Mouse (Mus musculus) embryo, embryonic 9.5 days (tissue): Measurements from ENCODE around the gene Aif1l.
"Not testable (repeated sequence)": the region's sequence is repeated elsewhere in the genome, so short reads cannot be mapped to it uniquely, and the experiment has no call there.

Experiments
- DNase-seq: peaks from one replicate; pipeline ENCODE4 v3.0.0-alpha.2; 2017; ENCODE audit errors: extremely low spot score

Gene Aif1l

DNA sequence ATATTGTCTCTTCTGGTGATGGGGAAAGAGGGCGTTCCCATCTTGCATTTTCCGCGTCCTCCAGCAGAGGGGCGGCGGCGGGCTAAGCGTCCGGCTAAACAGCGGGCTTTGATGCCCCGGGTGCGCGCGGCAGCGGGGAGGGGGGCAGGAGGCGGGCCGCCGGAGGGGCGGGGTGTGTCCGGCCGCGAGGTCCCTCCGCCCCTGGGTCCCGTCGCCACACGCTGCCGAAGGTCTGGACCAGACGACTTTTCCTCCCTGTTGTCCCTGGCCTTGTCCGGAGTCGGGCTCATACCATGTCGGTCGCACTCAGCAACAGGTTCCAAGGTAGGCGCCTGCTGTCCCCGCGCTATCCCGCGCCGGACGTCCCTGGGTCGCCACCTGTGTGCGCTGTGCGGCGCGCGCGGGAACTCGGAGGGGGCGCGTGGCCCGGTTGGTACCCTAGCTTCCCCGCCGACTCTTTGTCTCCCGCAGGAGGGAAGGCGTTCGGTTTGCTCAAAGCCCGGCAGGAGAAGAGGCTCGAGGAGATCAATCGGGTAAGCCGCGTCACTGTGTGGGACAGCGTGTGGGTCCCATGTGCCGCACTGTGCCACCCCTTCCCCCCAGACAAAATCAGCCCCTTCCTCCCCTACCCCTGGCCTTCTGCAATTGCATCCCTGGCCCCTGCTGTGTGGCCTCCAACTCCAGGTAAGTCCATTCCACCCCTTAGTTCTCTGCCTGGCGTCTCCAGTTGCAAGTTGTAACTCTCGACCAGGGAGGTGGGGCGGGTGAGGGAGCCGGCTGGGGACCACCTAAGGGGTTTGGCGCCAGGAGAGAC is at the start of gene Aif1l:
Gene Aif1l, plus strand, starts transcription at position 82 of the 814 bp plus-strand sequence.
- DNase-seq = peak; percentile 90

DNA sequence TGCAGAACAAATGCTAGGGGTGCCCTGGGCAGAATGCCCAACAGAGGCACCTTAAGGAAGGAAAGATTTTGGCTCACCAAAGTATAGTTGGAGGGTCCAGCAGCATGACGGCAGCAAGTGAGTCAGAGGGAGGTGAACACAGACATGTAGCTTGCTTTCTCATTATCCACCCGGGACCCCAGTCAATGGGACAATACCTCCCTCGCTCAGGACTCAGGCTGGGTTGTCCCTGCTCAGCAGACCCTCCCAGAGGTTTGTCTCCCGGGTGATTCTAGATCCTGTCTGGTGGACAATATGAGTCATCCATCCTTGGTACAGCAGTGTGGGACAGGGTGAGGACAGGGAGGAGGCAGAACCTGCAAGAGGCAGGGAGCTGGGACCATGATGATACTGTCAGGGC is 49.0 kb upstream of the Aif1l start:
- no peak for DNase-seq

DNA sequence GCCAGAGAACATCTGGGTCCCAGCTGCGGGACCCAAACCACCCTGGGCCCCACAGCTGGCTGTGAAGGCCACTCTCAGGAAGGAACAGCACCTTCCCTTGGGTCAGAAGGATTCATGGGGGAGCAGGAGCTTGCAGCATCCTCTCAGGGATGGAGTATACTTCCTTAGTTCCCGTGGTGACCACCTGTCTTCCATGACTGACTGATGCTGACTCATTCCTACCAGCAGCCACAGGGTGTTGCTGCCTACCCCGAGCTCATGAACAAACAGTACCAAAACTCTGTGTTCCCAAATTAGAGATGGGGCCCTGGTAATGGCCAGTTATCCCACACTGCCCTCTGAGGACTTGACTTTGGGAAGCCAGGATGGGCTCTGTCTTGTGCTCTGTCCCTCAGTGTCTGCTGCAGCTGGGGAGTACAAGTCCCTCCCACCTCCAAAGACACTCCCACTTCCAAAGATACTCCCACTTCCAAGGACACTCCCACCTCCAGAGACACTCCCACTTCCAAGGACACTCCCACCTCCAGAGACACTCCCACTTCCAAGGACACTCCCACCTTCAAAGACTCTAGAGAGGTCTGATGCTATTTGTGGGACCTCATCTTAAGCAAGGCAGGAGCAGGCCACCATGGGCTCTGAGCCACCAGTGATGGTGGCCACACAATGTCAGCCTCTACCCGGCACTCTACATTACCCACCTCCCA is 48.1 kb upstream of the Aif1l start:
- DNase-seq = no peak

DNA sequence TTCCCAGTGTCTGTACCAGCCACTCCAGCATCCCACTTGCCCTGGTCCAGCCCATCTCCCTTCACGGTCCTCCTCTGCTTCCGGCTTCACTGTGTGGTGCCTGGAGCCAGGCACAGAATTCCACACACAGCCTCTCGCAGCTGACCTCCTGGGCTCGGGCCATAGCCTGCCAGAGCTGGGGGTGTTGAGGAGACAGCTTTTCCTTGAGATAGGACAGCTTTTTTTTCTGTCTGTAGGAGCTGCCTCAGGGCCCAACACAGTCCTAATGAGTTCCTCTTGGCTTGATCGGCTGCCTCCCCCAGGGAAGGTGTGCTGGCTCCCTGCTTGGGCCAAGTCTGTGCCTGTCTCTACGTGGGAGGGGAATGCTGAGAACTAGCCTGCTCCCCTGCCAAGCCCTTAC is 45.9 kb upstream of the Aif1l start:
- DNase-seq = no peak

DNA sequence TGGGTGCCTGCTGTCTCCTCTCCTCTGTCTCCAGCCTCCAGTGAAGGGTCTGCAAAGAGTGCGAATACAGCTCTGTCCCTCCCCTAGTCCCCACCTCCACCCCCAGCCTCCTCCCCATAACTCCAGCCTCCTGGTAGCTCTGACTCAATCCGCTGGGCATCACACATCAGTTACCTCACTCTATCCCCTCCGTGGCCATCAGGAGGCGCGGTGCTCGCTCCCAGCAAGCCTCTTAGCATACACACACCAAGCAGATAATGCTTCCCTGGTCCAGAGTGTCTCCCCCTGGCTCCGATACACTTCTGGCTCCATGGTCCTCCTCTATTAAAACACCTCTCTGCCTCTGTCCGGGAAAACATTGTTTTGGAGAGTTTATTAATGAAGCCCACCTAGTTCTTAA is 45.3 kb upstream of the Aif1l start:
- peak; percentile 60 for DNase-seq

DNA sequence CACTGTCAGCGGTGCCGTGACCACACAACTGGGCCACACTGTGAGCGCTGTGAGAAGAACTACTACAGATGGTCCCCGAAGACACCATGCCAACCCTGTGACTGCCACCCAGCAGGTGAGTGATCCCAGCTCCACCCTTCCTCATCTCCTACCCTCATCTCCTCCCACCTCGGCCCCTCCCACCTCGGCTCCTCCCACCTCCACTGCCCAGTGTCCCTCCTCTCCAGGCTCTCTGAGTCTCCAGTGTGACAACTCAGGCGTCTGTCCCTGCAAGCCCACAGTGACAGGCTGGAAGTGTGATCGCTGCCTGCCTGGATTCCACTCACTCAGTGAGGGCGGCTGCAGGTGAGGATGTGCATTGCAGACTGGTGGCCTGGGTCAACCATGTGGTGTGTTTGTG is 44.3 kb upstream of the Aif1l start:
- no peak for DNase-seq

DNA sequence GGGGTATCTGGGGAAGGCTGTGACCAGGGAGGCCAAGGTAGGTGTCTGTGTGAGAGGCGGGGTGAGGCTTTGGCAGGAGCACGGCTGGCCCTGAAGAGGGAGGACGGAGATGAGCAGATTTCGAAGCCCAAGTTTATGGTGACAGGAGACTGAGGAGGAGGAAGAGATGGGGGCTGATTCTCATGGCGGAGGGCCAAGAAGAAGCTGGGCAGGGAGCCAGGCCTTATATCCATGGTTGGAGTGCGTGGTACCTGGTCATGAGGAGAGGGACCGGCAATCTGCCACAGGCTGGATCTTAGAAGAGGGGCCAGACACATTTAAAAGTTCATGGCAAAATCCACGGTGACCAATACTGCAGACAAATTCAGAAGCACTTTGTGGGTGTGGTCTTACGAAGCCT is 43.5 kb upstream of the Aif1l start:
- no peak for DNase-seq

DNA sequence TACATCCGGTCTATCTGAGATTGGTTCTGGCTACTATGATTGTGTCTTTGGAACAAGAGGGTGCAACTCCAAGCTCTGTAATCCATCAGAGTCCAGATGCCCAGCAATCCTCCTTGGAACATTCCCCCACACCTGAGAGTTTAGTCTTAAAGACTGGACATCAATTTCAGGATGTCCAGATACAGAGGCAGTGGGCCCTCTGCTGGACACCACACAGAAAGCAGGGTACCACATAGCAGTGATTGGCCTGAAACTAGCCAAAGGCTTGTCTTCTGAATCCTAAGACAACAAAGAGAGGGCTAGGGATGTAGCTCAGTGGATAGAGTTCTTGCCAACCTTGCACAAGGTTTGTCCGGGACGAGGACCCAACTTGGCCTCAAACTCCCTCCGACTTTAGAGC is 37.4 kb upstream of the Aif1l start:
- no peak for DNase-seq

DNA sequence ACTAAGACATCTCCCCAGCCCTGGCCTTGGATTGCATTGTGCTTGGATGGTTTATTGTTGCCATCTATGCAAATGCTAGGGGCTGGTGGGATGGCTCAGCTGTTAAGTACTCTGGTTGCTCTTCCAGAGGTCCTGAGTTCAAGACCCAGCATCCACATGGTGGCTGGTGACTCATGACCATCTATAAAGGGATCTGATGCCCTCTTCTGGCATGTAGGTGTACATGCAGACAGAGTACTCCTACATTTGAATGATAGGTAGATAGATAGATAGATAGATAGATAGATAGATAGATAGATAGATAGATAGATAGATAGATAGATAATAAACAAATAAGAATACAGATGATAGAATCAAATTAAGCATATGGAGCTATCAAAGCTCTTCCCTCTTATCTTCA is 35.7 kb upstream of the Aif1l start:
- not testable (repeated sequence) for DNase-seq

DNA sequence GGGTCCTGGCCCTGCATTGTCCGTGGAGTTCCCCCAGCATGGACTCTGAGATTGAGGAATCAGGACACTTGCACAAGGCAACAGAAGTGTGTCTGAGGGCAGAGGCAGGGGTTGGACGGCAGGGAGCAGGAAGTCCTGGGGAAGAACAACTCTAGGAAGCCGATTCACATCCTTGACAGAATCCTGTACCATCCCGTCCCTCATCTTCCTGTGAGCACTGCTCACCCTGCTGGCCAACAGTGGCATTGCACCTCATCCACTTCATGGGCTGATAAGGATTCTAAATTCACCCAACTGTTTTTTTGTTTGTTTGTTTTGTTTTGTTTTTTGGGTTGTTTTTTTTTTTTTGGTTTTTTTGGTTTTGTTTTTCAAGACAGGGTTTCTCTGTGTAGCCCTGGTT is 34.8 kb upstream of the Aif1l start:
- peak; percentile 77 for DNase-seq

DNA sequence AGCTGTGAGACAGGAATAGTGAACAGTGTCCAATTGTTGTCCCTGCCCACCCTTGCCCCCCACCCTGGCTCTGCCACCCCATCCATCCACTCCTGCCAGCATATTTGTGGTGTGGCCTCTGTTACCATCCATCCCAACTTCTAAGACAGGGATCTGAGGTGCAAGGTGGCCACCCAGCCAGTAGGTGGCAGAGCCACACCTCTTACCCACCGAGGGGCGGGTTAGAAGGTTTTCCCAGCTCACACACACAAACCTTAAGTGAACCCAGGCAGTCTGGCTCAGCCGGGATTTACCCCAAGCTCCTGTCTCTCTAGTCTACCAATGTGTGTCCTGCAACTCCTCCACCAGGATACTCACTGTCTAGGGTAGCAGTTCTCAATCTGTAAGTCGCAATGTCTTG is 32.3 kb upstream of the Aif1l start:
- DNase-seq = no peak

DNA sequence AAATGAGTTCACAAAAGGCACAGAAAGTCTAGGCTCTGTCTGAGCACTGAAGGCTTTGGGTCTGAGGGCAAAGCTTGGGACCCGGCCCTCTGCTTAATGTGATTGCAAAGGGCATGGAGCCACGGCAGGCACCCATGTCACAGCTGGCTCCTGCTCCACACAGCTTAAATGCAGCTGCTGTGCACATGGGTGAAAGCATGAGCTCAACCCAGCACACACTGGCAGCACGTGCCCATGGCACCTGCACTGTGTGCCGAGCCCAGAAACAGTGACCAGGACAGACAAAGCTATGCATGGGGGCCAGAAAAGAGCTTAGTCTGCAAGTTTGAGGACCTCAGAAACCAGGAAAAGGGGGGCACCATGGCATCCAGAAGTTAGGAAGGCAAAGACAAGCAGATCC is 26.3 kb upstream of the Aif1l start:
- no peak for DNase-seq

DNA sequence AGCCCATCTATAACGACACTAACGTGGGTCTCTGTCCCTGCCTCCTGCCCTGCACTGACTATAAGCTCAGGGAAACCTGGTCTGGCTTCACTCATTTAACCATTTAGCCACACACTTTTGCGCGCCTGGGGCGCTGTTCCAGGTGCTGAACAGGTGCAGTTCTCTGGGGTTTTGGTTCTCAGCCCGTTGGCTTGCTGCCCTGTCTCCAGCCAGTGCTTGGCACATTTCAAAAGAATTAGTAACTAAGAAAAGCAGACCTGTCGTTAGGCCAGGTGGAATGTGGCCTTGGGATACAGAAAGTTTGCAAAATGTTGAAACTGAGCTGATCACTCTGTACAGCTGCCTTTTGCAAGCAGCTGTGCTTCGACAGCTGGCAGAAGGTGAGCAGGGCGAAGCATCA is 25.1 kb upstream of the Aif1l start:
- DNase-seq = no peak

DNA sequence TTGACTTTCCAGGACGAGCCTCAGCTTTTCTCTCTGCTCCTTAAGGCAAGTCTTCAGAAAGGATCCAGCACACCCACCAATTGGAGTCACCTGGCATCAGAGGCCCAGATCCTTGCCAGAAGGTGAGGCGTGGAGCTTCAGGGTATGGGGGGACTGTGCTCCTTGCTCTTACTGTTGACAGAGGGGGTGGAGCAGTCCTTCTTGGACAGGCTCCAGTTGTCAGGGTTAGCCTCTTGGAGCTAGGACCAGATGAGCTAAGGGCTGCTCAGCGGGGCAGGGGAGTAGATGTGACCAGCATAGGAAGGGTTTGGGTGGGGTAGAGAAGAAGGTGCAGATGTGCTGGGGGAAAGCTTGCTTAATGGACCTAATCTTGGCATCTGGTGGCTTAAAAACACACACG is 24.0 kb upstream of the Aif1l start:
- no peak for DNase-seq

DNA sequence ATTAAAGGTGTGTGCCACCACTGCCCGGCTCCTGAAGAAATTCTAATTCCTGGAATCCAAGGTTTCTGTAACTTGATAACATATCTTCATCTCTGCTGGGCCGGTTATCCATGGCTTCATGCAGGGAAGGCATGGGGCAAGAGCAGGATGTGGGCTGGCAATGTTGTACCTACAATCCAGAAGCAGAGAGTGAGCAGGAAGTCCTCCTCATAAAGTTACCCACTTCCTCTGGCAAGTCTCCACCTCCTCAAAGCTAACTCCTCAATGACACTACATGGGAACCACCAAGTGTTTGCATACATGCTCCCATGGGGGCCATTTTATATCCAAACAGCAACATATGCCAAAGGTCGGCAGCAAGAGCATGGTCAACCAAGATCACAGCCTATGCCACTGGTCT is 20.3 kb upstream of the Aif1l start:
- DNase-seq = no peak

DNA sequence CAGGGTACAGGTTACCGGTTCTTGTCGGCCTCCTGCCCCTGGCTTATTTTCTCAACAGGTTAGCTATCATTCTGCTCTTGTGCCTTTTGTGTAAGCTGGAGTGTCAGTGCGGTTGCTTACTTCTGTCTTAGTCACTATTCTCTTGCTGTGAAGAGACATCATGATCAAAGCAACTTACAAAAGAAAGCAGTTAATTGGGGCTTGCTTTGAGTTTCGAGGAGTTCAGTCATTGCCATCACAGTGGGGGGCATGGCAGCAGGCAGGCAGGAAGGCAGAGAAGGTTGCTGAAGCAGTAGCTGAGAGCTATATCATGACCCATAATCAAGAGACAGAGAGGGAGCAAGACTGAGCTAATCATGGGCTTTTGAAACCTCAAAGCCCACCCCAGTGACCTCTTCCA is 15.4 kb upstream of the Aif1l start:
- DNase-seq = no peak

DNA sequence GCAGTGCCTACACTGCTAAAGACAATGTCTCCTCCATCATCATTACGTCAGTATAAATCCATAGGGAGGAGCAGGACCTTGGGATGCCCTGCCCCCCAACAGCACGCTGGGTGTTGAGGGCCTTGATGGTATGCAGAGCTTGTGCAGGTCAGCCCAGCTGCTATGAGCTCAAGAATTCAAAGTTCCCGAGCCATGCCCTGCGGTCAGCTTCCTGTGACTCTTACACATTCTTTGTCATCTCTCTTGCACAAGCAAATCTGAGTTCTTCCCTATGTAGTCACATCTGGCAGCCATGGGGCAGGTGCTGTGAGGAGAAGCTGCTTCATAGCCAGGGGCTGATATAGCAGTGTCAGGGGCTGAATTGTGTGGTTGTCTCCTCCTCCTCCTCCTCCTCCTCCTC is 14.9 kb upstream of the Aif1l start:
- DNase-seq = no peak

DNA sequence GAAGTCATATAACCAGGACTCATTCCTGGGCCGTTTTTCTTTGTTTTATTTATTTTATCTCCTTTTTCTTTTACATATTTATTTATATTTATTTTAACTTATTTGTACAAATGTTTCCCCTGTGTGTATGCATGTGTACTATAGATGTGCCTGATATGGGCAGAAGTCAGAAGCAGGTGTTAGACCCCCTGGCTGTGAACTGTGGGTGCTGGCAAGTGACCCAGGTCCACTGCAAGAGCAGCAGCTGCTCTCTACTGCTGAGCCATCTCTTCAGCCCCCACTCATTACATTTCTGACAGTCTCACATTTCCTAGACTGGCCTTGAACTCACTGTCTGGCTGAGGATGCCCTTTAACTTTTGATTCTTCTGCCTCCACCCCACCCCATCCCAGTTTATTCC is 11.6 kb upstream of the Aif1l start:
- no peak for DNase-seq

DNA sequence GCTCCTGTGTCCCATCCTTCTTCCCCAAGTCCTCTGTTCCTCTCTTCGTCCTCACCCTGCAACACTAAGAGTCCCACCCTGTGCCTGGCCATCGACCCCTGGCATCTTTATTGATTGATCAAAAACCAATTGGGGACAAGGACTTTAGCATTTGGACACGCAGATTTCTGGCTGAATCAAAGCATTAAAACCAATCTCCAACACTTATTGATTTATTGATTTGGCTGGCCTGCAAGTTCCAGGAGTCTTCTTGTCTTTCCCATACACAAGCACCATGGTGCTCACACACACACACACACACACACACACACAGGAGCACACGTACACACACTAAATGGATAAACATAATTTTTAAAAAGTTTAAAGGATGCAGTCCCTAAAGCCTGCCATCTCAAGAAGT is 6.9 kb upstream of the Aif1l start:
- DNase-seq = no peak

DNA sequence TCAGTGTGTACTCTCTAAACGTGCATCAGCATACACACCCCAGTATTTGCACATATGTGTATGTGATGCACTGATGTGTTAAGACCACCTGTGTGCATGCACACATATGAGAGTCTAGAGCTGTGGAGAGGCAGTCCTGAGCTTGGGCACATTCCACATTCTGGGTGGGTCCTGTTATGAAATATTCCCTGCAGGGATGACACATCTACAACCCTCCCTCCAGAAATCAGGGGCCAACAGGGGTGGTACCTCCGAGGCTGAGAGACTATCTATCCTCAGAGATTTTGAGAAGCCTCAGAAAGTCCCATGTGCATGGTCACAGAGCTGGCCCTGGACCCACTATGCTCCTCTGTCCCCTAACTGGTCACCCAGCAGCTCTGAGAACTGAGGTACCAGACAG is 4.4 kb upstream of the Aif1l start:
- no peak for DNase-seq

DNA sequence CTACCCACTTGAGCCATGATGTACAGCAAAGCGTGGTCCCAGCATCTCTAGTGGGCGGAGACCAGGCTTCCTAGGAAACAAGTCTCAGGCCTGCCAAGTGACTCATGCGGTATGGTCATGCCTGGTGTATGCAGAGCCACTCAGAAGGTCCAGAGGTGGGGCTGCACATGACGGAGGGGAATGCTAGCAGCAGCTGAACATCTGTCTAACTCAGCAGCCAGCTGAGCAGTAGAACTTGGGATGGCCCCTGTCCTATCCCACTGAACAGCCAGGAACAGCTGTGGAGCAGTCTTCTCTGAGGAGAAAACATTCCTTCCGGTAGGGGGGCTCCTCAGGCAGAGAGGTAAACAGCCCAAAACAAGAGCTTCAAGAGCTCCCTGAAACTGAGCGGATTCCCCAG is 1.5 kb upstream of the Aif1l start:
- no peak for DNase-seq

DNA sequence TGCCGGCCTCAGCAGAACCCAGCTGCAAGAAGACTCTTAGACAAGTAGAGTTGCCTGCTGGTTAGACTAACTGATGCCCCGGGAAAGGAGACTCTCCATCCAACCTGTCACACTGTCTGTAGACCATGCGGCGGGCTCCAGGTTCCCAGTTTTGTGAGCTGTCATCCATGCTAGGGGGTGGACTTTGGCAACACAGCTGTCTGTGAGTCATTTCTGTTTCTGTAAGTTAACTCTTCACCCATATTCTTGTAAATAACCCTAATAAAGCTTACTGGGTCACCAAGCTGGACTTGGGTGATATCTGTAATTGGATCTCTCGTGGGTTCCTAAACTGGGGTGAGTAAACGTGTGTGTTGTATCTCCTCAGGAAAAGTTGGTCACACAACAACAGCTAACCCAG is 1.1 kb upstream of the Aif1l start:
- DNase-seq = no peak

DNA sequence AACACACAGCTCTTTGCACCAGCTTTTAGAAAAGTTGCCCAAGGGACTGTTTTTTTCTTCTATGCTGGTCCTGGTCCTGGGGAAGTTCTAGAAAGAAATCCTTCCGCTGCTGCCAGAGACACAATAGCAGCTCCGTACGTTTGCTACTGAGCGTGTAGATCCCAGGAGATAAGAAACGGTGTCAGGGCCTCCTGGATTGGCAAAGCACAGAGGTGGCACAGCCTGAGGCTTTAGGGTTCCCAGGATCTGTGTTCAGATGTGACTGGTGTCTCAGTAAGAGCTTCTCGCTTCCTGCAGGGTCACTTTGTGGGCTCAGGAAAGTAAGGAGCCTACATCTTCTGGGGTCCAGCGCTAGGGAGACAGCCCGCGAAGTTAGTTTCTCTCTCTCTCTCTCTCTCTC is 1.0 kb downstream of the Aif1l start:
- DNase-seq = peak; percentile 33

DNA sequence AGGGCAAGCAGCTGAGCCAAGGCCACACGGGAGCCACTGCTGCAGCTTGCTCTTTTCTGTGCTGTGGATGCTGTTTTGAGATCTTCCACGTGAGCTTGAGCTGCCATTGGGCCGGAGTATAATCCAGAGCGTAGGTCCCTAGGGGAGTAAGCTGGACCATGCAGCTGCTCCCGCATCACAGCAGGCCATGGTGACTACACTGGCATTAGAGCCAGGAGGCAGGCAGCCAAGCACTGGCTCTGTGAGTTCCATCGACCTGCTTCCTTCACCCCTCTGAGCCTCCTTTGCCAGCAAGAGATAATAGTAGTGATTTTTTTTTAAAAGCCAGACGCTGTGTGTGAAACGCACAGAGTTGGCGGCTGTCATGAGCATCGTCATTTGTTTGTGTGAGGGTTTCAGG is 2.3 kb downstream of the Aif1l start:
- no peak for DNase-seq
